Mouse (Mus musculus) G1E (cell line): ENCODE results near the gene Pawr.

Experiments used
- CTCF ChIP-seq: IDR thresholded peaks from 2 replicates; pipeline ENCODE4 v1.5.1; 2012; ENCODE audit warnings: low read depth, low read length, inconsistent platforms, mixed read lengths
- POLR2AphosphoS5 ChIP-seq: IDR thresholded peaks from 2 replicates; pipeline ENCODE4 v1.6.1; 2012; ENCODE audit warnings: low read depth, low read length, inconsistent platforms; ENCODE audit not compliant: insufficient replicate concordance

DNA sequence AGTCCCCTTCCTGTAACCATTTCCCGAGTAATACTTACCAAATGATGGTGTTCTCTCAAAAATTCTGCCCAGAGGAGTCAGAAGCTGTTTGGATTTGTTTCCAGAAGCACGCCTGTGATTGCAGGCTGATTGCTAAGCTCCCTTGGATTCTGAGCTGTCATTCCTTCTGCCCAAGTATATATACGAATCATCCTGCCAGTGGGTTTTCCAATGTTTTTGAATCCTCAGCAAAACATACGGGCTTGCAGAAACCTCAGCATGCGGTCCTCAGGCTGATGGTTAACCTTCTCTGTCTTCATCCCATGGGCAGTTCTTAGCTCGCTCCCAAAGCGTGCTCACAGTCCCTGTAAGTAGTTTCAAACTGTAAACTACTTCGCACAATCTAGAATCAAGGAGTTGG is 43.9 kb downstream of the Pawr start:
- TF ChIP-seq CTCF, result no peak
- no peak for TF ChIP-seq POLR2AphosphoS5
